Mouse (Mus musculus) embryo, embryonic 10.5 days (tissue): ENCODE measurements at regions not wholly inside any gene's neighbourhood (a gene's known extent, or its start where the extent isn't known, plus 50 kb on each side); places are given as distances from the start of the nearest gene placed in this dataset.

Source experiments
- DNase-seq: peaks from one replicate; pipeline ENCODE4 v3.0.0-alpha.2; 2015; ENCODE audit warnings: low spot score

DNA sequence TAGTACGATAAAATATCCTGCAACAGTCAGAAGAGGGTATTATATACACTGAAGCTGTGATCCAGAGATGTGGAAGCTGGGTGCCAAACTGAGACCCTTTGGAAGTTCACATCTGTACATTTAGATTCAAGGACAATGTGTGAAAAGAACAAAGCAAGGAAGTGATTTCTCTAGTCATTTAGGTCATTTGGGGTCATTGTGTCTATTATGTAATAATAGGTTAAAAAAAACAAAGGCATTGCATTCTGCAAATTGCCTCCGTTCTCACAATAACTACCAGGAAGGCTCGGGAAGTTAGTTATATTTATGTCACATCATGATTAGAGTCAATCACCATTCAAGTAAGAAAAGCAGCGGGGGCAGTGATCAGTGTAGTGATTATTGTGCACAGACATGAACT, 563.3 kb downstream of the Trim52 start:
- peak; percentile 2 for DNase-seq

DNA sequence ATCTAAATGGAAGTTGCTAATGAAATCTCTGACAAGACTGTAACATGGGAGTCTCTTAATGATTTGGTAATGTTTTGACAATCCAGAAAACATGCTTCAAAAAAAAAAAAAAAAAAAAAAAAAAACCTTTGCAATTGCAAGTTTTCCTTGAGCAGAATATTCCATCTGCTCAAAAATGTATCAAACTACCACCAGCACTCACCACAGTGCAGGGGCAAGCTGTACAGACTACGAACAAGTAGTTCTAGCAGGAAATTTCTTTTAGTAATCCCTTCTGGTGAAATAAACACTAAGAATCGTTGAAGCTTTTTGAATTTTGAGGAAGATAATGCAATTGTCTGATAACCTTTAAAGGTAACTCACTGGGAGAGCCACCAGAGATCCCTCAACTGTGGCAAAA, 572.0 kb downstream of the Trim52 start:
- DNase-seq, result no peak

DNA sequence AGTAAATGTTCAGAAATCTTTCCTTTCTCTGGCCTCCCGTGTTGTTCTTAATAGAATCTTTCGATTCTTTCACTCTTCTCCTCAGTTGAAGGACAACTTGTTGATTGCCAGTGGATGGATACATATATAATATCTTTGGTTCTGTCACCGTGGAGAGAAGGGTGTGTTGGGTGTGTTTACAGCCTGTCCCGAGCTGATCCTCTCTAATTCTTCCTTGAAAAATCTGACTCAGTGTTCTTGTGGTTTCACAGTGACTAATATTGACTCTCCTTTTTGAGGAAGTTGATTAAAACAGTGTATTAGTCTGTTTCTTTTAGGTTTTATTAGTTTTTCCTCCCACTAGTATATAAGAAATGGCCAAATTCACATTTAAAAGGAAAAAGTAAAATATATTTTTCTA, 575.2 kb downstream of the Trim52 start:
- DNase-seq, result no peak

DNA sequence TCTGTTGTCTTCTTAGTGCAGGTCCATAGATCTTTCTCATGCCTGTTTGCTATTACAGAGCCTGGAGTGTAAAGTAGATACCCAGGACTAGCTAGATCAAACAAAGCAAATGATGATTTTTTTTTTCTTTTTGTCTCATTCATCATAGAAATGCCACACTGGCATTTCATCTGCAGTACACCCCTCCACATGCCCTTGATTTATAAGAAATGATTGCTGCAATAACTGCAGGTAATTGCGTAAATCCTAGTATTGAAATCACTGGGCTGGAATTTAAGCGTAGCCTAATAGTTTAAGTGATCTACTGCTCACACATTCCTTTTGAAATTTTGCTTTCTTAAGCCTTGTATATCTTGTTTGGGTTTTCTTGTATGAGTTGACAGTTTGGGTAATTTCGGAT, 581.4 kb downstream of the Trim52 start:
- no peak for DNase-seq

DNA sequence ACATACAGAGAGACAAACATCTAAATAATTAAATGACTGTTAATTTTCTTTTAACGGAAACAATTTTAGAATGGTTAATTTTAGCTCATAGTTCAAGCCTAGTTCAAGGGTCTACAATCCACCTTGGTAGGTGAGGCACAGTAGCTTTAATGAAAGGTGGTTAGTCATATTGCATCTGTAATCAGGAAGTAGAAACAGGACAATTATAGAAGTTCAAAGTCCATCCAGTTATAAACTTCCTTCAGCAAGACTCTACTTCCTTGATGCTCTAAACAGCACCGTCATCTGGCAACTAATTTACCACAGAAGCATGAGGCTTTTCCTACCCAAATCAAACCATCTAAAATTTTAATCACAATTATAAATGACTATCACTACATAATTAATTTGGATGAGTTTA, 608.0 kb downstream of the Trim52 start:
- DNase-seq, result no peak

DNA sequence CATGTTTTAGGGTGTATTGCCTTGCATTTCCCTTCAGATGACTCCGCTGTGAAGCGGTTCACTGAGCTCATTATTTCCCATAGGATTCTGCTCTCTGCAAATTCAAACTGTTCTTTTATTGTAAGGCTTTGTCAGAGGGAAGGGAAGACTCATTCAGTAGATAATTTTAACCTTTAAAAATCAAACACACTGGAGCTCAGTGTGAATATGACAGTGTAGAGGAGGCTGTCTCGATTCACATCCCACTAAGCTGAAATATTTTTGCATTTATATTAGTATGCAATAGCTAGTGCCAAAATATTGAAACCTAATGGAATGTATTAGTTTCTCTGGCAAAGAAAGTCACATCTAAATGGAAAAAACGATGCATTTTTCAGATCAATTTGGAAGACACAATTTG, 627.8 kb downstream of the Trim52 start:
- DNase-seq, result no peak

DNA sequence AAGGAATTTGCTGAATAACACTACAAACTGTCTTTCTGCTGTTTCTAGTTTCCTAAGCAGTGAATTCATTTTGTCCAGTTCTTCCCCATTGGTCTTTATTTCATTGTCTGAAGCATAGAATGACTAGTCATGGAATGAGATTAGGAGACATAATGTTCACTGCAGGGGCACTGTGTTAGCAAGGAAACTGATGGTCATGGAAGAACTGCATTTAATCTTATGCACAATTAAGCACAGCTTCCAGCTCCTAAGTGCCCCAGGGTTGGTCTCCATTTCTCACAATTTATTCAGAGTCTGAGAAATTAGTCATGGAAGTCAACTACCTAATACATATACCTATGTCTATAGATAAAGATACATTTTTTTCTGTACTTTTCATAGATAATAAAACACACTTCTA, 634.9 kb downstream of the Trim52 start:
- peak; percentile 7 for DNase-seq

DNA sequence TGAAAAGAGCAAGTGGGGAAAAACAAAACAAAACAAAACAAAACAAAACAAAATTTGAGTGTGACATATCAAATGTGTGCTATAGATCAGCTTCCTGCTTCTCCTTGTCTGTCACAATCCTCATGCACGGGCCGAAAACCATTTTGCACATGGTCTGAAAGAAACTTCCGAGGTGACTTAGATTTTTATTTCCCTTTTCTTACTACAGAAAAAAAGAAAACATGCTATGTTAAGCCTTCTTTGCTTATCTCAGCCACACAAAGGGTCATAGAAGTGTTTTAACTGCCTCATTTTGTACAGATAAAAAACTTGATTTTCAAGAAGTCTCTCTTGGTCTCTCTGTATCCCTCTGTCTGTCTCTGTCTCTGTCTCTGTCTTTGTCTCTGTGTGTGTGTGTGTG, 654.2 kb downstream of the Trim52 start:
- no peak for DNase-seq

DNA sequence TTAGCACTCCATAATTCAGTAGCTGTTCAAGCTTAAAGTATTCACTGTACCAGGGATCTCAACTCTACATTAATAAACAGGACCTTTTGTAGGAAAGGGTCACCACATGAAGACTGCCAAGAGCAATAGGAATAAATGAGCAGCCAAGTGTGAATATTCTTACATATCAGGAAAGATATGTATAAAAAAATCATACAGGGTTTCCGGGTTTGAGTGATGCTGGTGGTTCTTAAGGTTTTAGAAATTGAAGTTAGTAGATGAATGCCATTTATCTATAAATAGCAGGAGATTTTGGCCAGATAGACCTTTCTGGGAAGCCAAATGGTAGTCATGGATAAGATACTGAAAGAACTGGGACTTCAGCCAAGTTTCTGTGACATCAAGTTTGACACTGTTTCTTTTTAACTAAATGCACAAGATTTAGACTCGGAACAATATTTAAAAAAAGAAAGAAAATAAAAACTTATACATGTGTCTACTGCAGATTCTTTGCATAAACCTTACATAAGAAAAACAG, 657.1 kb downstream of the Trim52 start:
- no peak for DNase-seq

DNA sequence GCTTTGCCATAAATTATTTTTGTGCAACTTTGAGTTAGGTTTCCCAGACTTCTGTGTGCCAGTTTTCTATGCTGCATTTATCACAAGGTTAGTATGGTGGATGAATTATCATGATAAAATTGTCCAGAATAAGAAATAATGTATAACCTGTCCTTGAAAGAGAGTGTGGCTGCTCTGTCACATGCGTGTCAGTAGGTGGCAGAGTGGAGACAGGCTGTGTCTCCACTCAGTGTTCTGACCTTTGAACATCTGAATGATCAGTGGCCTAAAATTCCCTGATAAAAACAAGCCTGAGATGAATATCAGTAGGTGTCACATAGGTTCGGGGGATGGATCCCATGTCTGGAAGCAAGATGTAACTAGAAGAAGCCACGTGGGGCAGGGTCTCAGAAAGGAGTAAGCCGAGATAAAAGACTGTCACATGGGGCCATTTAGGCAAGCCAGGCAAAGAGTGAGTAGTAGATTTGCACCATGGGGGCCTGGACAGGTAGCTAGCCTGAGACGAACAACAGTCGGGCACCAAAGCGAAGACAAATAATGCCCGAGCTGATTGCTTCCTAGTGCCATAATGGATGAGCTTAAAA, 660.0 kb downstream of the Trim52 start:
- peak; percentile 34 for DNase-seq
